Mouse (Mus musculus) G1E (cell line): ENCODE data around the gene Gm45062.

Experiments used
- CTCF ChIP-seq: IDR thresholded peaks from 2 replicates; pipeline ENCODE4 v1.5.1; 2012; ENCODE audit warnings: low read depth, low read length, inconsistent platforms, mixed read lengths
- GATA1 ChIP-seq: IDR thresholded peaks from 2 replicates; pipeline ENCODE4 v1.6.1; 2012; ENCODE audit warnings: borderline replicate concordance, low read length, inconsistent platforms, mixed read lengths

GRCm38 (mm10) chr6:8358782-8359181, 99.5 kb downstream of the Gm45062 start:
- TF ChIP-seq CTCF (no peak), GATA1 (no peak)
